Mouse (Mus musculus): ENCODE measurements around the gene Exoc3. TPM values are rescaled to one million over a fixed set of nuclear protein-coding genes. Genes with fewer than 3 reads are reported as not detected.

The Exoc3 gene
- polyA plus RNA-seq, 1 experiment from 2014 or later: 71.1 TPM

DNA sequence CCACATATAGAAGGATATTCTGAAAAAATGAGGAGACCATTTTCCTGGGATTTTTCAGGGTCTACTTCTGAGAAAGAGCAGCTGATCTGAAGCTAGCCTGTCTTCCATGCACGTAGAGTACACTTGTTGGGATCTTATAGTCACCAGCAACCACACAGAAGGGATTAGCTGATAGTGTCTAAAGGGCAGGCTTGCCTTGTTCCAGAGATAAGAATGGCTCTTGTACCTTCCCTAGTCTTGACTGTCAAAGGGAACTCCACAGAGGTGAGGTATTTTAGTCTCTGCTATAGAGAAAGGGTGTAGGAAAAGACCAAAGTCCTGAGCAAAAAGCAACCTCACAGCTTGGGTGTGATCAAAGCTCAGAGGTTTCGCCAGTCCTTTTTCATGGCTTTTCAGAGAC lies 61.2 kb downstream of the Exoc3 start:
- H3K4me1 ChIP-seq (replicated peaks; ENCODE audit: control insufficient read depth, insufficient read depth, low read length): no peaks in the 10 kb centered on the region
- ATAC-seq (replicated peaks; ENCODE audit: low FRiP score) (no peak), DNase-seq (ENCODE audit: low spot score) (no peak)
- H3K27me3 ChIP-seq (ENCODE audit: control insufficient read depth, insufficient read depth, low read length): no peaks in the 10 kb centered on the region
- H3K9me3 ChIP-seq (ENCODE audit: control insufficient read depth, low read length): no peaks in the 10 kb centered on the region
- no peak overlapping the region for H3K4me2 ChIP-seq (ENCODE audit: low read depth, low read length, severe bottlenecking)
- WGBS: 81% methylated on average over 2 of the region's 2 CpGs
- H3K27ac ChIP-seq (ENCODE audit: low read depth, low read length): no peak overlapping the region
- H3K4me3 ChIP-seq (ENCODE audit: low read depth, low read length): no peak overlapping the region
- no peaks in the 10 kb centered on the region for H3K36me3 ChIP-seq (ENCODE audit: control insufficient read depth, insufficient read depth, low read length)
- H3K9ac ChIP-seq (ENCODE audit: low read length): no peak overlapping the region

DNA sequence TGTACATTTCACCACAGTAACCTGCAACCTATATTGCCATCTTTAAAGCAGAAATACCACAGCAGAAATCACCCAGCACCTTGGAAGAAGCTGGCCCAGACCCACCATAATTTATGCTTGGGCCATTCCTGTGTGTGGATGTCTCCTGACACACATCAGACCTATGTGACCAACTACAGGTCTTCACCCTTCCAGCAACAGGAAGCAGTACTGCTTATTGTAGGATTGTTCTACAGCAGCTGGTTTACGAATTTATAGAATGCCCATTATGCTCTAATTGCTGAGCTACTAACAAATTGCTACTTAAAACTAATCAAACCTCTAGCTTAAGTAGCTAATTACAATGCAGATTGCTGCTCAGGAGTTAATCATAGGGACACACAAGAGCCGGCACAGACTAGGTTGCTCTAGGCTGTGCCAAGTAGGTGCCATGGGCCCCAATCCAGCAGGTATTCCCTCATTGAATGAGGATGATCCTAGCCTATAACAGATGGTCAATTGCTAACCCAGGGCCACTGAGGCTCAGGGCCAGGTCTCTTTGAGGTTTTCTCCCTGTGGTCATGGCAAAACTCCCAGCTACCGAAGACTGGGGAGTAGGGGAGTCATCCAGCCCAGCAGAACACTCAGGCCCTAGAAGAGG lies 62.4 kb downstream of the Exoc3 start:
- Histone ChIP-seq H3K9me3 (ENCODE audit: control insufficient read depth, low read length) (no peaks in the 10 kb centered on the region), H3K27ac (ENCODE audit: low read depth, low read length) (no peak overlapping the region), H3K4me3 (ENCODE audit: low read depth, low read length) (no peak overlapping the region), H3K9ac (ENCODE audit: low read length) (no peak overlapping the region), H3K4me2 (ENCODE audit: low read depth, low read length, severe bottlenecking) (no peak overlapping the region), H3K27me3 (ENCODE audit: control insufficient read depth, insufficient read depth, low read length) (no peaks in the 10 kb centered on the region), H3K36me3 (ENCODE audit: control insufficient read depth, insufficient read depth, low read length) (no peaks in the 10 kb centered on the region), H3K4me1 (replicated peaks; ENCODE audit: control insufficient read depth, insufficient read depth, low read length) (no peaks in the 10 kb centered on the region)
- no peak for DNase-seq (ENCODE audit: low spot score)
- WGBS: 73% methylated on average over 3 of the region's 3 CpGs
- ATAC-seq (replicated peaks; ENCODE audit: low FRiP score): no peak

DNA sequence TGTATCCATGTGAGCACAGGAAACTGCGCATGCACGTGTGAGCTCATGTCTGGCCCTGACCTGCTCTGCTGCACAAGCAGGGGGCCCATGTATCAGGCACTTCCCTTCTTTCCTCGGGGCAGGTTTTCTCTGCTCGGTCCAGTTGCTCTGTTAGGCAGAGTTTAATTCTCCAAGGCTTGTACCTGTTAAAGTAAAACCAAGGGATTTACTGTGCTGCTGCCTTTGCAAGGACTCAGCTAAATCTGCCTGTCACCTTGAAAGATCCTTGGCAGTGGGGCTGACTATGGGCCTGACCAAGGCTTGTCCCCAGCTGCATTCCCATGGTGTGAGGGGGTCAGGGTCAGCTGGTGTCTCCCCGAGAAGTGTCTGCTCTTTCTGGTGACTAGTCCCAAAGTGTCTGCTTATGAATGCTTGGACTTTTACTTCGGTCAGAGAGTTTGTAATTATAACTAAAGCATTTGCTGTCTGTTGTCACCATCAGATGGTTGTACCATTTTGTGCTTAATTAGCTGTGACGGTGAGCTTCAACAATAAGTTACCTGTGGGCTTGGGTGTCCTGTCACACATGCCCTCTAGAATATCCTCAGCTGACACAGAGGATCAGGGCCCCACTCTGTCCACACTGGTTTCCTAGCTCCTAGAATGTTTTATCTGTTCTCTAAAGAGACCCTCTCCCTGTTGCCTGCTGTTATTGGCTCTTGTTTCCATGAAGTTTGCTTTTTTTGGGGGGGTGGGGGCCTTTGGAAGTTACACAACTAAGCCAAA lies 64.2 kb downstream of the Exoc3 start:
- H3K9me3 ChIP-seq (ENCODE audit: control insufficient read depth, low read length): no peaks in the 10 kb centered on the region
- 79% methylated on average over 7 of the region's 7 CpGs for WGBS
- H3K4me1 ChIP-seq (replicated peaks; ENCODE audit: control insufficient read depth, insufficient read depth, low read length): no peaks in the 10 kb centered on the region
- ATAC-seq (replicated peaks; ENCODE audit: low FRiP score): no peak
- H3K4me2 ChIP-seq (ENCODE audit: low read depth, low read length, severe bottlenecking): no peak overlapping the region
- H3K27ac ChIP-seq (ENCODE audit: low read depth, low read length): no peak overlapping the region
- no peak for DNase-seq (ENCODE audit: low spot score)
- no peaks in the 10 kb centered on the region for H3K36me3 ChIP-seq (ENCODE audit: control insufficient read depth, insufficient read depth, low read length)
- no peak overlapping the region for H3K4me3 ChIP-seq (ENCODE audit: low read depth, low read length)
- no peaks in the 10 kb centered on the region for H3K27me3 ChIP-seq (ENCODE audit: control insufficient read depth, insufficient read depth, low read length)
- no peak overlapping the region for H3K9ac ChIP-seq (ENCODE audit: low read length)

- Histone ChIP-seq H3K9ac (ENCODE audit: low read length) (no peak overlapping the region), H3K36me3 (ENCODE audit: control insufficient read depth, insufficient read depth, low read length) (no peaks in the 10 kb centered on the region), H3K9me3 (ENCODE audit: control insufficient read depth, low read length) (no peaks in the 10 kb centered on the region), H3K27ac (ENCODE audit: low read depth, low read length) (no peak overlapping the region), H3K4me1 (replicated peaks; ENCODE audit: control insufficient read depth, insufficient read depth, low read length) (no peaks in the 10 kb centered on the region), H3K4me3 (ENCODE audit: low read depth, low read length) (no peak overlapping the region), H3K27me3 (ENCODE audit: control insufficient read depth, insufficient read depth, low read length) (no peaks in the 10 kb centered on the region), H3K4me2 (ENCODE audit: low read depth, low read length, severe bottlenecking) (no peak overlapping the region)
- no peak for ATAC-seq (replicated peaks; ENCODE audit: low FRiP score)
- WGBS: 72% methylated on average over 3 of the region's 3 CpGs
- DNase-seq (ENCODE audit: low spot score): no peak
These were observed 65.2 kb downstream of the Exoc3 start for GRCm38 (mm10) chr13:74143282-74143681.

GRCm38 (mm10) chr13:74140793-74141192 lies 67.7 kb downstream of the Exoc3 start:
- Histone ChIP-seq H3K27me3 (ENCODE audit: control insufficient read depth, insufficient read depth, low read length) (no peaks in the 10 kb centered on the region), H3K9me3 (ENCODE audit: control insufficient read depth, low read length) (no peaks in the 10 kb centered on the region), H3K4me2 (ENCODE audit: low read depth, low read length, severe bottlenecking) (no peak overlapping the region), H3K4me3 (ENCODE audit: low read depth, low read length) (no peak overlapping the region), H3K9ac (ENCODE audit: low read length) (no peak overlapping the region), H3K36me3 (ENCODE audit: control insufficient read depth, insufficient read depth, low read length) (no peaks in the 10 kb centered on the region), H3K4me1 (replicated peaks; ENCODE audit: control insufficient read depth, insufficient read depth, low read length) (no peaks in the 10 kb centered on the region), H3K27ac (ENCODE audit: low read depth, low read length) (no peak overlapping the region)
- 92% methylated on average over 6 of the region's 6 CpGs for WGBS
- DNase-seq (ENCODE audit: low spot score) (no peak), ATAC-seq (replicated peaks; ENCODE audit: low FRiP score) (no peak)

DNA sequence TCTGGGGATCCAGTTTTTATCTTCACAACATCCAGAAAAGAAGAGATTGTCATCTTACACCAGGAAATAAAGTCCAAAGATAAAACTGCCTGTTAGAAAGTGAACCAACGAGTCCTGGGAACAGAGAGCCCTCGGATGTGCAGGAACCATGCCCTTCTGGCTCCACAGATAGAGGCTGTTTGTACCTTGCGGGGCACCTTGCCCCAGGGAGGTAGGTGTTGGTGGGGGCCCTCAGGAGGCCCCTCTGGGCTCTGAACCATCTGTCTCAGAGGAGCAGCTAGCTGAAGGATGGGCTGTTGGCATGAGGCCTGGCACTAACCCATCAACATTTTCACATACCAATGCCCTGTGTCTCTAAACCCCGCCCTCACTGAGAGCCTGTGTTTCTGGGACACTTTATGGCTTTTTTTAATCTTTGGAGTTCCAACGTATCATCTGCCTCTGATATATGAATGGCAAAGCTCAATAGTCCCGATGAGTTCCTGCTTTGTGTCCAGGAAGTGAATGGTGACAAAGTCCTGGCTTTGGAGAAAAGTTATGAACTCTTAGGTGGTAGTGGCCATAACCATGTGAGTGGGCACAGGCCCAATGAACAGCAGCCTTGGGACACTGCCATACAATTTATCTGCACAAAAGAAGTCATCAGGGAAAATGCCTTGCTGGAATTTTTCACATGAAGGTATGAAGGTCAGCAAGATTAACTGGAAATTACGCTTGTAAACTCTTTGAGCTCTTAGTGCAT lies 69.5 kb downstream of the Exoc3 start:
- Histone ChIP-seq H3K4me2 (ENCODE audit: low read depth, low read length, severe bottlenecking) (no peak overlapping the region), H3K9me3 (ENCODE audit: control insufficient read depth, low read length) (no peaks in the 10 kb centered on the region), H3K9ac (ENCODE audit: low read length) (no peak overlapping the region), H3K27ac (ENCODE audit: low read depth, low read length) (no peak overlapping the region), H3K4me3 (ENCODE audit: low read depth, low read length) (no peak overlapping the region), H3K36me3 (ENCODE audit: control insufficient read depth, insufficient read depth, low read length) (no peaks in the 10 kb centered on the region), H3K27me3 (ENCODE audit: control insufficient read depth, insufficient read depth, low read length) (no peaks in the 10 kb centered on the region), H3K4me1 (replicated peaks; ENCODE audit: control insufficient read depth, insufficient read depth, low read length) (no peaks in the 10 kb centered on the region)
- 86% methylated on average over 7 of the region's 7 CpGs for WGBS
- DNase-seq (ENCODE audit: low spot score) (no peak), ATAC-seq (replicated peaks; ENCODE audit: low FRiP score) (no peak)

DNA sequence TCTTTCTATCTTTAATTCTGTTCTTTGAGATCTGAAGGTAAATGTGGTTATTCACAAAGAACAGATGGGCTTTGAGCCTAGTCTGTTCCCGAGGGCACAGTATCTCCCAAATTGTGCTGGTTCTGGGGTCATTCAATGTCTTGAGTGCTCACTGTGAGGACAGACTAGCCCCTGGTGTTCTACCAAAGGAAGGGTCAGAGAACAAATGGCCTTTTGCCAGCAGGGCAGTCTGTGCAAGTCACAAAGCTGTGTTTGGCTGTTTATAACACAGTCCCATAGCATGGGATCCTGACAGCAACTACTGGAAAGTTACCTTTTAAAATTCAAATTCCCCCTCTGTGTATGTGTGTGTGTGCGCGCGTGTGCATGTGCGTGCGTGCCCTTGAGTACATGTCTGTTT lies 78.6 kb downstream of the Exoc3 start:
- no peak for DNase-seq (ENCODE audit: low spot score)
- ATAC-seq (replicated peaks; ENCODE audit: low FRiP score): no peak
- H3K4me2 ChIP-seq (ENCODE audit: low read depth, low read length, severe bottlenecking): no peak overlapping the region
- no peaks in the 10 kb centered on the region for H3K36me3 ChIP-seq (ENCODE audit: control insufficient read depth, insufficient read depth, low read length)
- WGBS: 87% methylated on average over 6 of the region's 6 CpGs
- H3K9ac ChIP-seq (ENCODE audit: low read length): no peak overlapping the region
- no peaks in the 10 kb centered on the region for H3K27me3 ChIP-seq (ENCODE audit: control insufficient read depth, insufficient read depth, low read length)
- no peak overlapping the region for H3K4me3 ChIP-seq (ENCODE audit: low read depth, low read length)
- H3K27ac ChIP-seq (ENCODE audit: low read depth, low read length): no peak overlapping the region
- no peaks in the 10 kb centered on the region for H3K4me1 ChIP-seq (replicated peaks; ENCODE audit: control insufficient read depth, insufficient read depth, low read length)
- H3K9me3 ChIP-seq (ENCODE audit: control insufficient read depth, low read length): no peaks in the 10 kb centered on the region

GRCm38 (mm10) chr13:74127571-74127970 lies 81.0 kb downstream of the Exoc3 start:
- H3K36me3 ChIP-seq (ENCODE audit: control insufficient read depth, insufficient read depth, low read length): no peaks in the 10 kb centered on the region
- DNase-seq (ENCODE audit: low spot score) (no peak), ATAC-seq (replicated peaks; ENCODE audit: low FRiP score) (no peak)
- no peak overlapping the region for H3K4me2 ChIP-seq (ENCODE audit: low read depth, low read length, severe bottlenecking)
- H3K27ac ChIP-seq (ENCODE audit: low read depth, low read length): no peak overlapping the region
- WGBS: 70% methylated on average over 7 of the region's 7 CpGs
- H3K4me1 ChIP-seq (replicated peaks; ENCODE audit: control insufficient read depth, insufficient read depth, low read length): no peaks in the 10 kb centered on the region
- H3K4me3 ChIP-seq (ENCODE audit: low read depth, low read length): no peak overlapping the region
- no peaks in the 10 kb centered on the region for H3K9me3 ChIP-seq (ENCODE audit: control insufficient read depth, low read length)
- H3K9ac ChIP-seq (ENCODE audit: low read length): no peak overlapping the region
- H3K27me3 ChIP-seq (ENCODE audit: control insufficient read depth, insufficient read depth, low read length): peaks cover 3% of the 10 kb centered on the region; the same call in 1 of the 2 replicates
